Mouse (Mus musculus): ENCODE data around the gene Irak3.

DNA sequence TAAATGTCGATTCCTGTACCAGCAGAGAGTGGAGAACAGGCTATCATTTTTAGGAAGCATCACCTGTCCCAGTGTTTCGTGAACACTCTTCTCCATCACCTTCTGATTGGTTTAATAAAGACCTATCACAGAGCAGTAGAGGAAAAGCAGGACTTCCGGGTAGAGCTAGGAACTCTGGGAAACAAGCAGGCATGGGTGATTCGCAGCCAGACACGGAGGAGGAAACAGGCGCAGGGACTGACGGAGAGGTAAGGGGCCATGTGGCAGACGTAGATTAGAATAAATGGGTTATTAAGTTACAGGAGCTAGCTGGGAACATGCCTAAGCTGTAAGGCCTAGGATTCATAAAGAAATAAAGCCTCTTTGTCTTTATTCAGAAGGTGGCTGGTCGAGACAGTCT is 41.4 kb downstream of the Irak3 start:
- TF ChIP-seq ZNF384 (IDR thresholded peaks at IDR 0.05; ENCODE audit: low read depth, low read length) (no peak), CHD2 (IDR thresholded peaks at IDR 0.05; ENCODE audit: low read depth, low read length) (no peak), ZC3H11A (IDR thresholded peaks at IDR 0.05; ENCODE audit: borderline replicate concordance, low read depth, low read length) (no peak), HCFC1 (IDR thresholded peaks at IDR 0.05; ENCODE audit: borderline replicate concordance, insufficient read depth, low read length) (no peak), MAFK (IDR thresholded peaks at IDR 0.05; ENCODE audit: insufficient read depth, low read depth, low read length) (no peak)
